Mouse (Mus musculus) small intestine, adult 2 months (tissue): ENCODE data around the gene Gpr183.

Experiments used
- CTCF ChIP-seq: fragments of 200-500 bp; IDR thresholded peaks from 2 replicates; pipeline ENCODE4 v1.5.1; 2012; ENCODE audit warnings: low read depth, mild to moderate bottlenecking, control low read depth, inconsistent platforms, low read length, moderate library complexity, mixed read lengths; ENCODE audit not compliant: insufficient replicate concordance, insufficient read length; ENCODE audit errors: extremely low read depth
- POLR2A ChIP-seq: fragments of 200-500 bp; IDR thresholded peaks from 2 replicates; pipeline ENCODE4 v1.6.1; 2012; ENCODE audit warnings: low read depth, mild to moderate bottlenecking, control low read depth, inconsistent platforms, low read length, moderate library complexity

- TF ChIP-seq POLR2A = no peak
- TF ChIP-seq CTCF = no peak
These were observed 1.1 kb downstream of the Gpr183 start for GRCm38 (mm10) chr14:121963942-121964335.
